Mouse (Mus musculus) cerebellum, adult 2 months (tissue): ENCODE measurements around the gene Arhgap10.

Source experiments
- CTCF ChIP-seq: fragments of 200-500 bp; IDR thresholded peaks from 2 replicates; pipeline ENCODE4 v1.5.1; 2011; ENCODE audit warnings: low read depth, mild to moderate bottlenecking, control low read depth, low read length, moderate library complexity, borderline replicate concordance; ENCODE audit not compliant: insufficient read depth
- POLR2A ChIP-seq: fragments of 200-500 bp; IDR thresholded peaks from 2 replicates; pipeline ENCODE4 v1.6.1; 2011; ENCODE audit warnings: low read length, control low read depth, borderline replicate concordance; ENCODE audit not compliant: insufficient read depth

- TF ChIP-seq CTCF, result no peak
- TF ChIP-seq POLR2A, result no peak
These were observed 190.4 kb downstream of the Arhgap10 start for GRCm38 (mm10) chr8:77327326-77327725.
